Mouse (Mus musculus): ENCODE results near the gene Sacm1l. TPM values are rescaled to one million over a fixed set of nuclear protein-coding genes. Genes with fewer than 3 reads are reported as not detected.

The Sacm1l gene
- polyA plus RNA-seq, 1 experiment from 2014 or later, result 55.9 TPM

DNA sequence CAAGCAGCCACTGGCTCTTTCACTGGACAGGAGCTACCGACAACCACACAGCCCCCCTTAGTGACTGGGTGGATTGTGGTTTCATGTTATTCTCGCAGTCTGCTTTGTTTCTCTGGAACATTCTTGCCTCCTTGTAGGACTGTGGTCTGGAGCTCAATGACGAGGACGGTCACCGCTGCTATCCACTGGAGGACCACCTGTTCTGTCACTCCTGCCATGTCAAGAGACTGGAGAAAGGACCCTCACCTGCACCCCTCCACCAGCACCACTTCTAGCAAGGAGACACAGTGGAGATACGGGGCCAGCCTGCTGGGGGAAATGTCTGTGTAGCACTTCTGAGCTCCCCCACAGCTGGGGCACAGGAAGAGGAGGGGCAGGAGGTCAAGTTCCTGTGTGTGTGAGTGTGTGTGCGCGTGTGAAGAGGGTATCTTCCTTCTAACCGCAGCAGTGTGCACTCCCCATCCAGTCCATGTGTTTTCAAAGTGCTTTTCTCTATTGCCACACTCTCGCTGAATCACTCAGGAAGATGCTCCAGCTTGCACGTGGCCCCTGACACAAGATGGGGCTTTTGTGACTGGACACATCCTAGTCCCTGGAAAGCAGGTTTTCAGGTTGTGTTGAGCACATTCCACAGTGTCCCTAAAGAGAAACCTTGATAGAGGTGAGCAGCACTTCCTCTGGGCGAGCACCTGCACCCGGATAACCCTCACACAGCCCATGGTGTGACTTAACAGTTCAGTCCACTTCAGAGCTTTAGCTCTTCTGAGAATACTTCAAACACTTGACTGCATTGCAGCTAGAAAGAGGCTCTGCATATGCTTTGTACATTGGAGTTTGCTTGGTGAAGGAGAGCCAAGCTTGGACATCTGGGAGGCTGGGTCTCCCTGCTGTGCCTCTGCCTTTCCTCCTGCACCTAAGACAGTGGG is 10.3 kb upstream of the Sacm1l start:
- Histone ChIP-seq H3K9ac (ENCODE audit: low read depth, low read length) (no peak overlapping the region), H3K4me3 (ENCODE audit: low read depth, low read length) (no peak overlapping the region), H3K4me1 (ENCODE audit: control insufficient read depth, insufficient read depth, low read length) (no peaks in the 10 kb centered on the region), H3K9me3 (replicated peaks; ENCODE audit: control insufficient read depth, low read length, poor library complexity, severe bottlenecking) (no peaks in the 10 kb centered on the region), H3K36me3 (ENCODE audit: control insufficient read depth, insufficient read depth, low read length) (0 out of 2 replicates have a peak, but pooled peaks cover 3% of the 10 kb centered on the region), H3K4me2 (ENCODE audit: low read length) (no peak overlapping the region), H3K27ac (ENCODE audit: low read length) (no peak overlapping the region), H3K27me3 (ENCODE audit: control insufficient read depth, insufficient read depth, low read depth, low read length) (no peaks in the 10 kb centered on the region)
- 90% methylated on average over 13 of the region's 13 CpGs for WGBS
- no peak for ATAC-seq

GRCm38 (mm10) chr9:123520735-123521134 is 8.8 kb upstream of the Sacm1l start:
- Histone ChIP-seq H3K4me3 (ENCODE audit: low read depth, low read length) (no peak overlapping the region), H3K4me2 (ENCODE audit: low read length) (no peak overlapping the region), H3K4me1 (ENCODE audit: control insufficient read depth, insufficient read depth, low read length) (no peaks in the 10 kb centered on the region), H3K27ac (ENCODE audit: low read length) (no peak overlapping the region), H3K36me3 (ENCODE audit: control insufficient read depth, insufficient read depth, low read length) (0 out of 2 replicates have a peak, but pooled peaks cover 3% of the 10 kb centered on the region), H3K27me3 (ENCODE audit: control insufficient read depth, insufficient read depth, low read depth, low read length) (no peaks in the 10 kb centered on the region), H3K9ac (ENCODE audit: low read depth, low read length) (no peak overlapping the region), H3K9me3 (replicated peaks; ENCODE audit: control insufficient read depth, low read length, poor library complexity, severe bottlenecking) (no peaks in the 10 kb centered on the region)
- ATAC-seq, result no peak
- 94% methylated on average over 3 of the region's 3 CpGs for WGBS

- H3K4me1 ChIP-seq (ENCODE audit: control insufficient read depth, insufficient read depth, low read length), result peaks cover 8% of the 10 kb centered on the region; the same call in 1 of the 2 replicates
- H3K9me3 ChIP-seq (replicated peaks; ENCODE audit: control insufficient read depth, low read length, poor library complexity, severe bottlenecking), result no peaks in the 10 kb centered on the region
- 34% methylated on average over 3 of the region's 3 CpGs for WGBS
- H3K27ac ChIP-seq (ENCODE audit: low read length), result no peak overlapping the region
- no peak overlapping the region for H3K9ac ChIP-seq (ENCODE audit: low read depth, low read length)
- no peaks in the 10 kb centered on the region for H3K27me3 ChIP-seq (ENCODE audit: control insufficient read depth, insufficient read depth, low read depth, low read length)
- no peaks in the 10 kb centered on the region for H3K36me3 ChIP-seq (ENCODE audit: control insufficient read depth, insufficient read depth, low read length)
- H3K4me2 ChIP-seq (ENCODE audit: low read length), result no peak overlapping the region
- H3K4me3 ChIP-seq (ENCODE audit: low read depth, low read length), result no peak overlapping the region
- ATAC-seq, result no peak
Measured at GRCm38 (mm10) chr9:123523676-123524075, 5.9 kb upstream of the Sacm1l start.

- Histone ChIP-seq H3K9ac (ENCODE audit: low read depth, low read length) (no peak overlapping the region), H3K4me3 (ENCODE audit: low read depth, low read length) (no peak overlapping the region), H3K4me2 (ENCODE audit: low read length) (no peak overlapping the region), H3K9me3 (replicated peaks; ENCODE audit: control insufficient read depth, low read length, poor library complexity, severe bottlenecking) (no peaks in the 10 kb centered on the region), H3K27ac (ENCODE audit: low read length) (0 out of 2 replicates have a peak overlapping the region, but pooled peaks have one; percentile 25), H3K36me3 (ENCODE audit: control insufficient read depth, insufficient read depth, low read length) (no peaks in the 10 kb centered on the region), H3K4me1 (ENCODE audit: control insufficient read depth, insufficient read depth, low read length) (peaks cover 8% of the 10 kb centered on the region; the same call in 1 of the 2 replicates), H3K27me3 (ENCODE audit: control insufficient read depth, insufficient read depth, low read depth, low read length) (no peaks in the 10 kb centered on the region)
- ATAC-seq, result no peak
- WGBS, result 0% methylated on average over 1 of the region's 1 CpGs
Measured at GRCm38 (mm10) chr9:123525095-123525494, 4.5 kb upstream of the Sacm1l start.

DNA sequence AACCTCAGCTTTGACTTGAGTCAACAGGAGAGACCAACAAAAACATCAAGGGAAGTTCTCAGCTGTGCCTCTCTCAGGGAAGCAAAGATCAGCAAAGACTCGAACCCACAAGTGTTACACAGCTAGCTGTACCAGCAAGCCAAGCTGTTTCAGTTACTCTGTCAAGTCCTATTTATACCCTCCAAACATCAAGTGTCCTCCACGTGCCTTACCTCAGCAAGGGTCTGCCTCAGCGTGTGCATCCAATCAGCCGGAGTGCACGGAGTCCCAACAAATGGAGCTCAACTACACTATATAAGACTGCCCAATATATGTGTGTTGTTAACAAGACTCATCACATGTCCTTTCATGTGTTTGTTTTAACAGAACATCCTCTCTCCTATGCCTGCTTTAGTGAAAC is 3.1 kb upstream of the Sacm1l start:
- 86% methylated on average over 5 of the region's 5 CpGs for WGBS
- Histone ChIP-seq H3K9me3 (replicated peaks; ENCODE audit: control insufficient read depth, low read length, poor library complexity, severe bottlenecking) (no peaks in the 10 kb centered on the region), H3K9ac (ENCODE audit: low read depth, low read length) (no peak overlapping the region), H3K27ac (ENCODE audit: low read length) (no peak overlapping the region), H3K4me1 (ENCODE audit: control insufficient read depth, insufficient read depth, low read length) (peaks cover 19% of the 10 kb centered on the region), H3K27me3 (ENCODE audit: control insufficient read depth, insufficient read depth, low read depth, low read length) (no peaks in the 10 kb centered on the region), H3K4me2 (ENCODE audit: low read length) (no peak overlapping the region), H3K36me3 (ENCODE audit: control insufficient read depth, insufficient read depth, low read length) (no peaks in the 10 kb centered on the region), H3K4me3 (ENCODE audit: low read depth, low read length) (no peak overlapping the region)
- ATAC-seq, result no peak

GRCm38 (mm10) chr9:123528087-123528925 is 1.3 kb upstream of the Sacm1l start:
- 23% methylated on average over 6 of the region's 6 CpGs for WGBS
- H3K4me3 ChIP-seq (ENCODE audit: low read depth, low read length), result peak overlapping the region; percentile 99
- peaks cover 30% of the 10 kb centered on the region for H3K4me1 ChIP-seq (ENCODE audit: control insufficient read depth, insufficient read depth, low read length)
- H3K27ac ChIP-seq (ENCODE audit: low read length), result peak overlapping the region; percentile 95
- H3K27me3 ChIP-seq (ENCODE audit: control insufficient read depth, insufficient read depth, low read depth, low read length), result no peaks in the 10 kb centered on the region
- no peak for ATAC-seq
- peak overlapping the region; percentile 67 for H3K9ac ChIP-seq (ENCODE audit: low read depth, low read length)
- H3K9me3 ChIP-seq (replicated peaks; ENCODE audit: control insufficient read depth, low read length, poor library complexity, severe bottlenecking), result no peaks in the 10 kb centered on the region
- H3K4me2 ChIP-seq (ENCODE audit: low read length), result peak overlapping the region; percentile 60
- H3K36me3 ChIP-seq (ENCODE audit: control insufficient read depth, insufficient read depth, low read length), result no peaks in the 10 kb centered on the region

- Histone ChIP-seq H3K36me3 (ENCODE audit: control insufficient read depth, insufficient read depth, low read length) (no peaks in the 10 kb centered on the region), H3K27ac (ENCODE audit: low read length) (peak overlapping the region; percentile 95), H3K4me2 (ENCODE audit: low read length) (peak overlapping the region; percentile 60), H3K4me1 (ENCODE audit: control insufficient read depth, insufficient read depth, low read length) (peaks cover 30% of the 10 kb centered on the region), H3K9ac (ENCODE audit: low read depth, low read length) (peak overlapping the region; percentile 67), H3K27me3 (ENCODE audit: control insufficient read depth, insufficient read depth, low read depth, low read length) (no peaks in the 10 kb centered on the region), H3K9me3 (replicated peaks; ENCODE audit: control insufficient read depth, low read length, poor library complexity, severe bottlenecking) (no peaks in the 10 kb centered on the region), H3K4me3 (ENCODE audit: low read depth, low read length) (peak overlapping the region; percentile 99)
- ATAC-seq, result peak; percentile 57
- WGBS, result under 1% methylated on average over 17 of the region's 17 CpGs
Measured at GRCm38 (mm10) chr9:123528926-123529295, 648 bp upstream of the Sacm1l start.

DNA sequence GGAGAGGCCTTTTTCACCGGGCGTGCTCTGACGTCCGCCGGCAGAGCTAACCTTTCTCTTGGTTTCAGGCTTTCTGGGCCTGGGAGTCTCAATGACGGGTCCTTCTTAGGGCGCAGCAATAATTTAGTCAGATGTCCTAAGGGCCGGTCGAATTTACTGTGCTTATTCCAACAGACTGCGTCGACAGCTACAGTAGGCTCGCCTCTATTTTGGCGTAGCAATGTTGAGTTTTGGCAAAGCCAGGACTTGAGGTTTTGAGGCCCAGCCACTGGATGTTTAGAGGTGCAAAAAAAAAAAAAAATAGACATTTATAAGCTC is 558 bp downstream of the Sacm1l start:
- Histone ChIP-seq H3K4me1 (ENCODE audit: control insufficient read depth, insufficient read depth, low read length) (peaks cover 30% of the 10 kb centered on the region), H3K27me3 (ENCODE audit: control insufficient read depth, insufficient read depth, low read depth, low read length) (no peaks in the 10 kb centered on the region), H3K36me3 (ENCODE audit: control insufficient read depth, insufficient read depth, low read length) (no peaks in the 10 kb centered on the region), H3K4me2 (ENCODE audit: low read length) (peak overlapping the region; percentile 67), H3K9ac (ENCODE audit: low read depth, low read length) (peak overlapping the region; percentile 97), H3K9me3 (replicated peaks; ENCODE audit: control insufficient read depth, low read length, poor library complexity, severe bottlenecking) (no peaks in the 10 kb centered on the region), H3K4me3 (ENCODE audit: low read depth, low read length) (peak overlapping the region; percentile 99), H3K27ac (ENCODE audit: low read length) (peak overlapping the region; percentile 95)
- no peak for ATAC-seq
- 0% methylated on average over 13 of the region's 13 CpGs for WGBS
